8 mouse cellular contexts compared by ENCODE assay signal in the genomic region with DNA sequence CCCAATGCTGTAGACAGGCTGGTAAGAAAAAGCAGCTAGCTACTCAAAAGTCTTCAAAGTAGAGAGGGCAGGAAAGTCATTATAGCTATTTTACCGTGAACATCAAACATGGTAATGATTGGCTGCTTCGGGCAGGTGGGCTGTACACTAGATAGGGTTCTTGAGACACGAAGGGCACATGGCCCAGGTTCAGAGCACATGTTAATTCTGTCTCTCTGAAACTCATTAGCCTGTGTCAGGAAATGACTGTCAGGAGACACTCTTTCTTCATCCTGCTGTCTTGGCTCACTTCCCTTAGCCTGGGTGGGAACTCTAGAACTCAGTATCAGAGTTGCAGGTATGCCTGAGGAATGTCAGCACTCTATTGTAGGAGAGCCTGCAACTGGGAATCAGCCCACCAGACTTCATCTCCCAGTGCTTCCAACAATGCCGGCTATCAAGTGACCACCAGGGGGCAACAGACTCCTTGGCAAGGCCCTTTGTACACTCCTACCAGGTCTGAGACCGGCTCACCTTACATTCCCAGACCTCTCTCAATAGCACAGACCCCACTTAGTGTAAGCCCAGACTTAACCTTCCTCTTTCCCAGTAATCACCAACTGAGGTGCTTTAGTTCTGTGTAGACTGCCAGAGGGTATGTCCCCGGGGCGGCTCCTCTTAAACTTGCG. TPM values are rescaled to one million over a fixed set of nuclear protein-coding genes. Genes with fewer than 3 reads are reported as not detected.
DNase-seq lines count a peak whose midpoint lies in the region; ATAC-seq and TF ChIP-seq lines count a peak whose summit lies in the region.

No protein-coding gene starts in this region.

- peaks cover 2 to 14% of the 10 kb centered on the region in 2 experiments; a peak in 2 of 4 replicates for H3K4me1 ChIP-seq in ES-E14 (ENCODE audit: control insufficient read depth in 2 of 2, insufficient read depth in 2 of 2, low read length in 2 of 2, poor library complexity in 1 of 2)
- peaks cover 20% of the 10 kb centered on the region for H3K4me1 ChIP-seq in forebrain, embryonic 13.5 days

- H3K9ac ChIP-seq in ES-E14 (ENCODE audit: insufficient read depth, low read depth, low read length, poor library complexity, severe bottlenecking), result no peak overlapping the region
- H3K9ac ChIP-seq in forebrain, embryonic 13.5 days, result no peak overlapping the region

- WGBS in forebrain, embryonic 13.5 days, result 32% methylated on average over 8 of the region's 8 CpGs

- intact Hi-C loops in heart, postnatal 25 days (cut with DNase I), result loop anchor here (1.0 to 5.0 kb wide), 3 partner anchors 132 to 650 kb away; partner anchors contain the start of gene Hemk1

- H3K4me3 ChIP-seq in ES-E14 (ENCODE audit: insufficient read depth in 1 of 2, low read depth in 1 of 2, low read length in 2 of 2, poor library complexity in 1 of 2, severe bottlenecking in 1 of 2), result peak overlapping the region in 1 of 2 experiments; percentile 1; a peak in 1 of 4 replicates
- H3K4me3 ChIP-seq in forebrain, embryonic 13.5 days, result no peak overlapping the region

- peak; percentile 96 for DNase-seq in ES-E14 (ENCODE audit: low read depth, low spot score)
- peak; percentile 79 for DNase-seq in c-Kit-positive CD71-positive TER-119-negative erythroid progenitor cells, embryonic 14.5 days (ENCODE audit: low read depth)
- peak; percentile 38 for DNase-seq in heart, postnatal 25 days (ENCODE audit: low spot score)
- peak; percentile 50 to 81 for DNase-seq in layer of hippocampus, adult 18-20 months (ENCODE audit: low spot score in 2 of 2)
- DNase-seq in lung, postnatal 10 days, result peak; percentile 87
- peak; percentile 94 for DNase-seq in retina, embryonic 14.5 days (ENCODE audit: low spot score)
- DNase-seq in thymus, postnatal 25 days, result peak; percentile 70

- ATAC-seq in forebrain, embryonic 13.5 days, result peak; percentile 60

- H3K9me3 ChIP-seq in ES-E14 (ENCODE audit: control insufficient read depth, insufficient read depth, low read depth, low read length), result no peaks in the 10 kb centered on the region
- H3K9me3 ChIP-seq in forebrain, embryonic 13.5 days (replicated peaks), result no peaks in the 10 kb centered on the region

- in situ Hi-C loops in ES-E14 (cut with MboI; ENCODE audit: low sequenced_read_pairs in 2 of 2, unreplicated experiment in 2 of 2), result no loop called here

- 0 out of 2 replicates have a peak overlapping the region, but pooled peaks have one; percentile 4 for H3K4me2 ChIP-seq in forebrain, embryonic 13.5 days

- peak overlapping the region; percentile 65 for H3K27ac ChIP-seq in ES-E14 (ENCODE audit: insufficient read depth, low read depth, low read length, poor library complexity, severe bottlenecking)
- no peak overlapping the region for H3K27ac ChIP-seq in forebrain, embryonic 13.5 days

- no peaks in the 10 kb centered on the region for H3K27me3 ChIP-seq in forebrain, embryonic 13.5 days

- no peaks in the 10 kb centered on the region; the same call in 1 of the 2 replicates for H3K36me3 ChIP-seq in ES-E14 (ENCODE audit: control insufficient read depth, insufficient read depth, low read length, poor library complexity, severe bottlenecking)
- H3K36me3 ChIP-seq in forebrain, embryonic 13.5 days (ENCODE audit: poor library complexity, severe bottlenecking), result peaks cover under 1% of the 10 kb centered on the region; the same call in 1 of the 2 replicates

TF ChIP-seq in ES-E14, 5 proteins besides CTCF, POLR2A, EP300 and RAD21:
- TF ChIP-seq ZC3H11A (IDR thresholded peaks at IDR 0.05; ENCODE audit: borderline replicate concordance, low read depth, low read length), result 0 out of 2 replicates have a peak, but pooled peaks have one; percentile 21
- no peak for TF ChIP-seq CHD2 (IDR thresholded peaks at IDR 0.05; ENCODE audit: low read depth, low read length)

RNA-seq across cellular contexts. Expression of gene Tex264, which starts 1.4 kb away (rescaled TPM):
- total RNA-seq in ES-E14 (2012; rRNA removed), result 65.9 and 70.5 TPM in 2 replicates
- 28.5 and 29.4 TPM in 2 replicates for polyA plus RNA-seq in forebrain, embryonic 13.5 days (2015; fragmentation: Nextera tagmentation; extraction: Ambion mirVana)
- total RNA-seq in heart, postnatal 25 days (2021), result 10 to 100 TPM; 41.7 to 44.0 TPM
- 10 to 100 TPM; 91.9 to 97.1 TPM for total RNA-seq in layer of hippocampus, adult 18-20 months (2021)

RNA-seq across cellular contexts. Expression of gene Grm2, which starts 31.2 kb away (rescaled TPM):
- 0.95 and 1.7 TPM in 2 replicates for total RNA-seq in ES-E14 (2012; rRNA removed)
- 4.4 and 5.5 TPM in 2 replicates for polyA plus RNA-seq in forebrain, embryonic 13.5 days (2015; fragmentation: Nextera tagmentation; extraction: Ambion mirVana)
- total RNA-seq in heart, postnatal 25 days (2021), result not detected
- total RNA-seq in layer of hippocampus, adult 18-20 months (2021), result 10 to 100 TPM; 66.1 to 71.2 TPM

Comparison
In these comparisons a context has a peak if more than half of its experiments do, and no peak if none do; other contexts are left out.
1. DNase-seq: peak in every context shown above with its lines; median percentile 96 in ES-E14; 94 in retina, embryonic 14.5 days; 87 in lung, postnatal 10 days; 79 in c-Kit-positive CD71-positive TER-119-negative erythroid progenitor cells, embryonic 14.5 days; 70 in thymus, postnatal 25 days; 66 in layer of hippocampus, adult 18-20 months; 38 in heart, postnatal 25 days.
2. RNA of gene Grm2, which starts 31.2 kb away (total RNA-seq): 66.1 to 71.2 TPM in layer of hippocampus, adult 18-20 months; 0.95 to 1.7 TPM in ES-E14 and not detected in heart, postnatal 25 days; every median in the first group is over 10 times any median in the second.